24 mouse cellular contexts compared by ENCODE assay signal in genomic region chr13:90739797-90740196, GRCm38 (mm10).
"Had no signal": no experiment of that assay in that cellular context is flagged by ENCODE, and none has a peak within 500 bp of the region (broad histone marks: within the 10 kb centered on the region; RNA-seq: fewer than 3 reads in every experiment).

No protein-coding gene starts in this region.

- ATAC-seq: hindbrain, postnatal 0 days had no signal

- H3K9me3 ChIP-seq: heart, embryonic 10.5 days; heart, embryonic 12.5 days; hindbrain, embryonic 10.5 days; hindbrain, embryonic 13.5 days; hindbrain, embryonic 15.5 days; limb, embryonic 10.5 days; limb, embryonic 12.5 days; liver, embryonic 13.5 days had no signal

- H3K4me1 ChIP-seq: hindbrain, embryonic 10.5 days; hindbrain, embryonic 13.5 days; hindbrain, embryonic 15.5 days; limb, embryonic 10.5 days; limb, embryonic 12.5 days; liver, embryonic 13.5 days had no signal

- H3K27me3 ChIP-seq: heart, embryonic 12.5 days; hindbrain, embryonic 13.5 days; hindbrain, embryonic 15.5 days; limb, embryonic 12.5 days; liver, embryonic 13.5 days had no signal

- H3K27ac ChIP-seq: gastrocnemius, adult 2 months; heart, embryonic 10.5 days; hindbrain, embryonic 10.5 days; hindbrain, embryonic 13.5 days; hindbrain, embryonic 15.5 days; hindbrain, postnatal 0 days; limb, embryonic 10.5 days; limb, embryonic 12.5 days; liver, embryonic 13.5 days had no signal

- H3K9ac ChIP-seq: heart, embryonic 12.5 days; hindbrain, embryonic 13.5 days; hindbrain, embryonic 15.5 days; limb, embryonic 12.5 days; liver, embryonic 13.5 days had no signal

- H3K4me2 ChIP-seq: heart, embryonic 12.5 days; hindbrain, embryonic 13.5 days; hindbrain, embryonic 15.5 days; limb, embryonic 12.5 days; liver, embryonic 11.5 days; liver, embryonic 13.5 days had no signal

- DNase-seq: gastrocnemius, adult 2 months; gastrocnemius, postnatal 10 days; gastrocnemius, postnatal 25 days; heart, adult 18-20 months; heart, postnatal 10 days; heart, postnatal 4 days; kidney, adult 18-20 months; kidney, adult 8-10 months; kidney, postnatal 10 days; kidney, postnatal 25 days; kidney, postnatal 4 days; layer of hippocampus, adult 9-11 months; layer of hippocampus, postnatal 36 days; liver; liver, embryonic 13.5 days had no signal

- H3K36me3 ChIP-seq: heart, embryonic 10.5 days; heart, embryonic 12.5 days; hindbrain, embryonic 10.5 days; hindbrain, embryonic 13.5 days; hindbrain, embryonic 15.5 days; limb, embryonic 10.5 days; limb, embryonic 12.5 days; liver, embryonic 13.5 days had no signal

- H3K4me3 ChIP-seq: gastrocnemius, adult 2 months; heart, embryonic 10.5 days; heart, embryonic 12.5 days; hindbrain, embryonic 10.5 days; hindbrain, embryonic 13.5 days; hindbrain, embryonic 15.5 days; limb, embryonic 10.5 days; limb, embryonic 12.5 days; liver, embryonic 13.5 days had no signal
